Mouse (Mus musculus) lung, postnatal 0 days (tissue): Measurements from ENCODE around the gene Tex12.

ENCODE experiments used
- CTCF ChIP-seq: IDR thresholded peaks from 2 replicates; pipeline ENCODE4 v1.5.1; 2016; ENCODE audit warnings: antibody characterized with exemption, mild to moderate bottlenecking
- EP300 ChIP-seq: IDR thresholded peaks from 2 replicates; pipeline ENCODE4 v1.6.1; 2016; ENCODE audit warnings: antibody characterized with exemption, mild to moderate bottlenecking, control low read depth

GRCm38 (mm10) chr9:50554241-50555093 lies 6.7 kb downstream of the Tex12 start, which contains the start of gene Il18:
- TF ChIP-seq CTCF (no peak), EP300 (no peak)
